Mouse (Mus musculus) kidney, postnatal 4 days (tissue): ENCODE measurements around the gene Gm281.

Experiments
- DNase-seq, 2 experiments: peaks; one replicate each; pipeline ENCODE4 v3.0.0; 2021; ENCODE audit warnings: mixed read lengths in 2 of 2

The Gm281 gene

DNA sequence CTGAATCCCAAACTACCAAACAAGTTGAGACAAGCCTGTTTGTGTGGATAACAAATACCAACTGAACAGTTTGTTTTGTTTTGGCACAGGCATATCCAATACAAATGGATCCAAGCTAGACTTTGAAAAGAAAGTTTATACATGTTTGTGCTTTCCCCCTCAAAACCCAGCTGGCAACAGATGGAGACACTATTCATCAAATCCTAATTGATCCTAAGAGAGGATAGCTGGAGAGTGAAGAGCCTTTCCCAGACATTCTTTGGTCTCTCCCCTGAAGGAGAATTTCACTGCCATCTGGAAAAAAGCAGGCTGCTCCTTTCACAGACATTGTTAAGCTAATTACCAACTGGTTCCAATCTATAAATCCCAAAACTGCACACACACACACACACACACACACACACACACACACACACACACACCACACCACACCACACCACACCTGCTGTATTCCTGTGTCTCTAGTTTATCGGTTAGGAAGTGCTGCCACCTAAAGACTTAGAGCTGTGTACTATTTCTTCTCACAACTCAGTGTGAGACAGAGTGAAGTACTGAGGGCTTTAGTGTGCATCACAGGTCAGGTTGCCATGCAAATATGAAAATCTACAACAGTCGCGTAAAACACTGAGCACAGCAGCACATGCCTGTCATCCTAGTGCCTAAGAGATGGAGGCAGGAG is 101.3 kb downstream of the Gm281 start:
- no peak for DNase-seq

- DNase-seq, result no peak
These were observed 123.8 kb downstream of the Gm281 start for GRCm38 (mm10) chr14:13790446-13790845.

GRCm38 (mm10) chr14:13790001-13790400 is 124.3 kb downstream of the Gm281 start:
- DNase-seq, result no peak

- DNase-seq, result no peak
These were observed 131.3 kb downstream of the Gm281 start for GRCm38 (mm10) chr14:13782970-13783369.

DNA sequence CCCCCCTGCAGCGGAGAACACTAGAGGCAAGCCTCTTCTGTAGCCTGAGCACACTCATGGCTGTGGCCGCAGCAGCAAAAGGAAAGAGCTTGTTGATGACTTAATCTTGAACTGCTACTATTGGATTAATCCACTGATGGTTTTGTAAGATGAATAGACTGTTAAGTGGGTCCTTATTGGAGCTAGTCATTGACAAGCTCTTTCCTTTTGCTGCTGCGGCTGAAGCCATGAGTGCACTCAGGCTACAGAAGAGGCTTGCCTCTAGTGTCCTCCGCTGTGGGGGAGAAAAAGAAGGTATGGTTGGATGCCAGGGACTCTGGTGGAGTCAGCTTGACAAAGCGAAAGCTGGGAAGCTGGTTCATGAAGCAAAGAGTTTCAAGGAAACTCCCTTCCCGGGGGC is 135.9 kb downstream of the Gm281 start:
- no peak for DNase-seq

GRCm38 (mm10) chr14:13771163-13771562 is 143.1 kb downstream of the Gm281 start:
- DNase-seq, result no peak

DNA sequence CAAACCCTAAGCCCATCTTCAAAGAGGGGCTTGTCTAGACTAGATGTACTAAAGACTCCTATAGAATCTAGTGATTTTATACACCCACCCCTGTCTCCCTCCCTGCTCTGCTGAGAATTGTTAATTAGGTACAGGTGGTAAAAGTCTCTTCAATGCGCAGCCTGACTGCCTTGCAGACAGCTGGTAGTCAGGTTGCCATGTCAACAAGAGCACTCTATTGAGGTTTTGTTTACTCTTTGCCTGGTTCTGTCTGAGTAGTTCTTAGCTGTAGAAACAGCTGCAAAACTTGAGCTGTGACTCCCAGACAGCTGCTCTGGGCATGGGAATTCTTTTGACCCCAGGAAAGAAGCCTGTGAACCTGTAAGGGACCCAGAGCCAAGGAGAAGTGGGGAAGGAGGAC is 143.6 kb downstream of the Gm281 start:
- peak in 1 of 2 experiments; percentile 10 for DNase-seq
